Mouse (Mus musculus): ENCODE data around the gene Osbpl11.
A peak's percentile ranks its signal among the peaks of the same experiment; 100 is the strongest.

GRCm38 (mm10) chr16:33244136-33244691 lies 59.3 kb downstream of the Osbpl11 start:
- TF ChIP-seq CTCF (IDR thresholded peaks at IDR 0.05; ENCODE audit: low read depth, low read length) (peak; percentile 48), POLR2A (IDR thresholded peaks at IDR 0.05; ENCODE audit: extremely low read depth, insufficient read depth, low read length) (no peak)
